Mouse (Mus musculus): Measurements from ENCODE around the gene Pnma1.

GRCm38 (mm10) chr12:84174190-84174811 is 26.0 kb upstream of the Pnma1 start:
- no peak for TF ChIP-seq CTCF (IDR thresholded peaks at IDR 0.05; ENCODE audit: low read depth)
- no peak for TF ChIP-seq EP300 (IDR thresholded peaks at IDR 0.05; ENCODE audit: low read depth)
